In genomic region chr3:146567884-146568530, GRCm38 (mm10) we compare ENCODE assay signal across 13 mouse cellular contexts. TPM values are rescaled to one million over a fixed set of nuclear protein-coding genes. Genes with fewer than 3 reads are reported as not detected.
DNase-seq lines count a peak whose midpoint lies in the region; ATAC-seq and TF ChIP-seq lines count a peak whose summit lies in the region.
"Had no signal": no experiment of that assay in that cellular context is flagged by ENCODE, and none has a peak within 500 bp of the region (broad histone marks: within the 10 kb centered on the region; RNA-seq: fewer than 3 reads in every experiment).

No protein-coding gene starts in this region.

- ATAC-seq in hindbrain, postnatal 0 days = no peak
- no peak for ATAC-seq in midbrain, embryonic 13.5 days

- no peaks in the 10 kb centered on the region for H3K36me3 ChIP-seq in hindbrain, postnatal 0 days (ENCODE audit: insufficient read depth, low read length)
- no peaks in the 10 kb centered on the region for H3K36me3 ChIP-seq in midbrain, embryonic 13.5 days

- H3K4me2 ChIP-seq in hindbrain, postnatal 0 days (ENCODE audit: low read depth, low read length) = no peak overlapping the region
- H3K4me2 ChIP-seq in midbrain, embryonic 13.5 days (replicated peaks) = no peak overlapping the region
- H3K4me2 ChIP-seq: lung, embryonic 14.5 days had no signal

- no peaks in the 10 kb centered on the region for H3K9me3 ChIP-seq in hindbrain, postnatal 0 days (ENCODE audit: low read length)
- no peaks in the 10 kb centered on the region for H3K9me3 ChIP-seq in midbrain, embryonic 13.5 days

- peak overlapping the region; percentile 65 for H3K27ac ChIP-seq in left cerebral cortex, adult 2 months
- H3K27ac ChIP-seq in cortical plate, adult 2 months (ENCODE audit: insufficient read depth, low read length) = 0 out of 2 replicates have a peak overlapping the region, but pooled peaks have one; percentile 13
- H3K27ac ChIP-seq in hindbrain, postnatal 0 days = no peak overlapping the region
- no peak overlapping the region for H3K27ac ChIP-seq in midbrain, embryonic 13.5 days

- no peak for TF ChIP-seq CTCF in left cerebral cortex, adult 2 months (IDR thresholded peaks at IDR 0.05)
- no peak for TF ChIP-seq CTCF in cortical plate, adult 2 months (IDR thresholded peaks at IDR 0.05; ENCODE audit: extremely low read depth, insufficient read depth, low read length)
- TF ChIP-seq CTCF in hindbrain, postnatal 0 days (IDR thresholded peaks at IDR 0.05; ENCODE audit: low read depth) = no peak

- no peak overlapping the region for H3K4me3 ChIP-seq in left cerebral cortex, adult 2 months
- no peak overlapping the region for H3K4me3 ChIP-seq in cortical plate, adult 2 months (ENCODE audit: insufficient read depth, low read length)
- no peak overlapping the region for H3K4me3 ChIP-seq in hindbrain, postnatal 0 days (ENCODE audit: low read length)
- H3K4me3 ChIP-seq in midbrain, embryonic 13.5 days (replicated peaks) = no peak overlapping the region

- peaks cover 2% of the 10 kb centered on the region for H3K4me1 ChIP-seq in cortical plate, adult 2 months (ENCODE audit: control insufficient read depth, insufficient read depth, low read length)
- no peaks in the 10 kb centered on the region for H3K4me1 ChIP-seq in hindbrain, postnatal 0 days (ENCODE audit: insufficient read depth, low read length)
- peaks cover 5% of the 10 kb centered on the region for H3K4me1 ChIP-seq in midbrain, embryonic 13.5 days (replicated peaks)

- H3K27me3 ChIP-seq in hindbrain, postnatal 0 days (ENCODE audit: insufficient read depth, low read length) = no peaks in the 10 kb centered on the region
- H3K27me3 ChIP-seq in midbrain, embryonic 13.5 days = no peaks in the 10 kb centered on the region

- 81% methylated on average over 9 of the region's 9 CpGs for WGBS in hindbrain, postnatal 0 days
- 85% methylated on average over 9 of the region's 9 CpGs for WGBS in midbrain, embryonic 13.5 days

- intact Hi-C loops in left cerebral cortex, adult 2 months (cut with DNase I) = loop anchor here (1.0 to 10.0 kb wide), 6 partner anchors 31 to 347 kb away; partner anchors contain the start of gene Samd13
- intact Hi-C loops in left cerebral cortex, postnatal 4 days (cut with DNase I) = loop anchor here (10.0 kb wide), 1 partner anchor 177 kb away; no protein-coding TSS in a partner anchor

- no peak overlapping the region for H3K9ac ChIP-seq in hindbrain, postnatal 0 days (replicated peaks; ENCODE audit: low read length)
- H3K9ac ChIP-seq in midbrain, embryonic 13.5 days (replicated peaks) = no peak overlapping the region
- H3K9ac ChIP-seq: lung, embryonic 14.5 days had no signal

- no peak for TF ChIP-seq POLR2A in cortical plate, adult 2 months (IDR thresholded peaks at IDR 0.05; ENCODE audit: extremely low read depth, insufficient read depth, low read length)

- peak; percentile 22 to 43 for DNase-seq in left cerebral cortex, adult 2 months (ENCODE audit: extremely low spot score in 1 of 2, low spot score in 2 of 2)
- no peak for DNase-seq in left cerebral cortex, postnatal 4 days
- DNase-seq in MN1 (ENCODE audit: low spot score) = peak; percentile 74
- peak; percentile 48 to 63 for DNase-seq in kidney, postnatal 36 days
- no peak for DNase-seq in ovary, adult 18-20 months (ENCODE audit: low spot score)
- no peak for DNase-seq in hindbrain, postnatal 0 days (ENCODE audit: low spot score)
- DNase-seq: lung, embryonic 14.5 days; thymus, postnatal 14 days had no signal

RNA-seq across cellular contexts. Expression of gene Uox, which starts 2.2 kb away (rescaled TPM):
- under 1 TPM; 0.27 to 0.37 TPM for total RNA-seq in left cerebral cortex, adult 2 months (2021)
- total RNA-seq in left cerebral cortex, postnatal 4 days (2021) = under 1 TPM; 0.18 to 0.38 TPM
- 0.74 and 0.75 TPM in 2 replicates for polyA plus RNA-seq in cortical plate, adult 2 months (2012; rRNA removed)
- total RNA-seq in hindbrain, postnatal 0 days (2014; rRNA removed) = 0.16 TPM in 1 of 2 replicates, not detected in the other
- 0.14 and 0.20 TPM in 2 replicates for polyA plus RNA-seq in hindbrain, postnatal 0 days (2015; fragmentation: Nextera tagmentation; extraction: Ambion mirVana)
- not detected in 2 replicates for polyA plus RNA-seq in midbrain, embryonic 13.5 days (2015; fragmentation: Nextera tagmentation; extraction: Ambion mirVana)
- polyA plus RNA-seq: embryonic facial prominence, embryonic 11.5 days; heart, embryonic 14.5 days; lung, embryonic 14.5 days; neural tube, embryonic 11.5 days had no signal

RNA-seq across cellular contexts. Expression of gene Rpf1, which starts 46.8 kb away (rescaled TPM):
- 10 to 100 TPM; 16.9 to 20.7 TPM for total RNA-seq in left cerebral cortex, adult 2 months (2021)
- total RNA-seq in left cerebral cortex, postnatal 4 days (2021) = 10 to 100 TPM; 22.5 to 24.5 TPM
- polyA plus RNA-seq in cortical plate, adult 2 months (2012; rRNA removed) = 18.4 and 19.6 TPM in 2 replicates
- total RNA-seq in hindbrain, postnatal 0 days (2014; rRNA removed) = 20.5 and 21.0 TPM in 2 replicates
- polyA plus RNA-seq in hindbrain, postnatal 0 days (2015; fragmentation: Nextera tagmentation; extraction: Ambion mirVana) = 25.9 and 29.0 TPM in 2 replicates
- 52.4 and 55.6 TPM in 2 replicates for polyA plus RNA-seq in midbrain, embryonic 13.5 days (2015; fragmentation: Nextera tagmentation; extraction: Ambion mirVana)

RNA-seq across cellular contexts. Expression of gene Dnase2b, which starts 47.4 kb away (rescaled TPM):
- total RNA-seq in left cerebral cortex, adult 2 months (2021) = not detected
- total RNA-seq in left cerebral cortex, postnatal 4 days (2021) = not detected
- 0.04 TPM in 1 of 2 replicates, not detected in the other for polyA plus RNA-seq in cortical plate, adult 2 months (2012; rRNA removed)
- total RNA-seq in hindbrain, postnatal 0 days (2014; rRNA removed) = not detected in 2 replicates
- polyA plus RNA-seq in hindbrain, postnatal 0 days (2015; fragmentation: Nextera tagmentation; extraction: Ambion mirVana) = not detected in 2 replicates
- polyA plus RNA-seq in midbrain, embryonic 13.5 days (2015; fragmentation: Nextera tagmentation; extraction: Ambion mirVana) = not detected in 2 replicates
- polyA plus RNA-seq: embryonic facial prominence, embryonic 11.5 days; heart, embryonic 14.5 days; lung, embryonic 14.5 days; neural tube, embryonic 11.5 days had no signal

Comparison
In these comparisons a context has a peak if more than half of its experiments do, and no peak if none do; other contexts are left out.
1. DNase-seq: peak in left cerebral cortex, adult 2 months (2 of 2), MN1 (single experiment) and kidney, postnatal 36 days (2 of 2); none in left cerebral cortex, postnatal 4 days (single experiment), ovary, adult 18-20 months (single experiment) and hindbrain, postnatal 0 days (single experiment).
2. H3K27ac ChIP-seq: peak in left cerebral cortex, adult 2 months (single experiment) and cortical plate, adult 2 months (single experiment); none in hindbrain, postnatal 0 days (single experiment) and midbrain, embryonic 13.5 days (single experiment).